18 mouse cellular contexts compared by ENCODE assay signal in genomic region chr2:61681572-61681971, GRCm38 (mm10).
"Had no signal": no experiment of that assay in that cellular context is flagged by ENCODE, and none has a peak within 500 bp of the region (broad histone marks: within the 10 kb centered on the region; RNA-seq: fewer than 3 reads in every experiment).

No protein-coding gene starts in this region.

- H3K4me2 ChIP-seq: liver, embryonic 15.5 days; lung, embryonic 15.5 days; midbrain, embryonic 11.5 days; midbrain, embryonic 13.5 days; midbrain, embryonic 15.5 days; neural tube, embryonic 12.5 days; stomach, embryonic 15.5 days had no signal

- ATAC-seq: liver, postnatal 0 days; lung, postnatal 0 days; midbrain, embryonic 13.5 days; midbrain, embryonic 15.5 days had no signal

- H3K9ac ChIP-seq: liver, embryonic 15.5 days; liver, postnatal 0 days; lung, embryonic 15.5 days; midbrain, embryonic 13.5 days; midbrain, embryonic 15.5 days; neural tube, embryonic 12.5 days; stomach, embryonic 15.5 days had no signal

- H3K4me1 ChIP-seq: liver, embryonic 15.5 days; lung, embryonic 15.5 days; midbrain, embryonic 13.5 days; midbrain, embryonic 15.5 days; neural tube, embryonic 12.5 days; stomach, embryonic 15.5 days had no signal

- H3K36me3 ChIP-seq: liver, embryonic 15.5 days; lung, embryonic 15.5 days; midbrain, embryonic 13.5 days; midbrain, embryonic 15.5 days; neural tube, embryonic 12.5 days; stomach, embryonic 15.5 days had no signal

- H3K27ac ChIP-seq: liver, embryonic 15.5 days; lung, embryonic 15.5 days; macrophage; midbrain, embryonic 13.5 days; midbrain, embryonic 15.5 days; neural tube, embryonic 12.5 days; stomach, embryonic 15.5 days; stomach, postnatal 0 days had no signal

- DNase-seq: liver, postnatal 0 days; lung, adult 2 months; lung, postnatal 14 days; right cerebral cortex, postnatal 14 days; thymus, adult 2 months; thymus, postnatal 25 days; thymus, postnatal 4 days had no signal

- H3K4me3 ChIP-seq: liver, embryonic 15.5 days; lung, embryonic 15.5 days; megakaryocyte, embryonic 14.5 days; midbrain, embryonic 13.5 days; midbrain, embryonic 15.5 days; neural tube, embryonic 12.5 days; stomach, embryonic 15.5 days had no signal

- H3K9me3 ChIP-seq: liver, embryonic 15.5 days; lung, embryonic 15.5 days; midbrain, embryonic 13.5 days; midbrain, embryonic 15.5 days; neural tube, embryonic 12.5 days; stomach, embryonic 15.5 days had no signal

- H3K27me3 ChIP-seq: liver, embryonic 15.5 days; lung, embryonic 15.5 days; midbrain, embryonic 13.5 days; midbrain, embryonic 15.5 days; neural tube, embryonic 12.5 days; stomach, embryonic 15.5 days had no signal
